Comparison of ENCODE assay signal across 8 mouse cellular contexts in the genomic region with DNA sequence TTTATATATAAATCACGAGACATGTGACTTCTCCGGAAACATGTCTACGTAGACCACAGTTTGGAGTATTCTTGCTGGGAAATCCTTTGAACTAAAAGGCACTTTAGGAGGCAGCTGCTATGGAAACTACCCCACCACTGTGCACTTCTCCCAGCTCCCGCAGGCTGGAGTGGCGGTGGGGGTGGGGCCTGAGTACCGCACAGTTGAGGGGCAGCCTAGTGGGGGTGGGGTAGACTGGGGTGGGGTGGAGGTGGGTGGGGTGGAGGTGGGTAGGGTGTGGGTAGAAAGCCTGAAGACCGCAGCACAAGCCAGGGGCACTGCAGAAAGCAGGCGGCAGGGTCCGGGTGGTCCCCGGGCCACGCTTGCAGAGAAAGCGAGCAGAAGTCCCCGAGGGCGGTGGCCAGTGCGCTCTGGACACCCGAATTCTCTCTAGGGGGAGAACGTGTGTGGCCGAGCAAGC. TPM values are rescaled to one million over a fixed set of nuclear protein-coding genes. Genes with fewer than 3 reads are reported as not detected.
A peak's percentile ranks its signal among the peaks of the same experiment; 100 is the strongest.
DNase-seq lines count a peak whose midpoint lies in the region; ATAC-seq and TF ChIP-seq lines count a peak whose summit lies in the region.

A gene (plus strand): TSS at position 322 of the 460 bp plus-strand sequence.

- peak; percentile 33 for DNase-seq in Muller cell, postnatal 12 days (ENCODE audit: inconsistent ontology term)
- peak; percentile 53 for DNase-seq in heart, postnatal 4 days
- DNase-seq in layer of hippocampus, postnatal 14 days (ENCODE audit: low spot score in 2 of 2) = peak in 1 of 2 experiments; percentile 18
- peak; percentile 60 for DNase-seq in right cerebral cortex, postnatal 4 days
- no peak for DNase-seq in urinary bladder, postnatal 10 days (ENCODE audit: low spot score)

- H3K27me3 ChIP-seq in C2C12 (ENCODE audit: control insufficient read depth, insufficient read depth, insufficient read length) = no peaks in the 10 kb centered on the region
- H3K27me3 ChIP-seq in lung, embryonic 16.5 days (ENCODE audit: control insufficient read depth, insufficient read depth, low read depth, low read length) = peaks cover 13% of the 10 kb centered on the region

- H3K4me1 ChIP-seq in lung, embryonic 16.5 days (replicated peaks; ENCODE audit: control insufficient read depth, insufficient read depth, low read length) = no peaks in the 10 kb centered on the region

- no peaks in the 10 kb centered on the region for H3K36me3 ChIP-seq in C2C12 (ENCODE audit: control insufficient read depth, insufficient read depth)
- H3K36me3 ChIP-seq in lung, embryonic 16.5 days (ENCODE audit: control insufficient read depth, insufficient read depth, low read length) = no peaks in the 10 kb centered on the region

- H3ac ChIP-seq in C2C12 (ENCODE audit: control insufficient read depth, insufficient read length, low read depth) = peak within 1 kb of the TSS; percentile 56

- TF ChIP-seq CTCF in C2C12 (IDR thresholded peaks at IDR 0.05; ENCODE audit: control insufficient read depth, insufficient read depth, insufficient read length) = no peak

- no peak within 1 kb of the TSS for H3K27ac ChIP-seq in lung, embryonic 16.5 days (ENCODE audit: low read length)

- H3K79me3 ChIP-seq in C2C12 (ENCODE audit: low read depth) = no peaks in the 10 kb centered on the region

- WGBS in lung, embryonic 16.5 days = under 1% methylated on average over 18 of the region's 18 CpGs

- ATAC-seq in frontal cortex, adult (ENCODE audit: low TSS enrichment) = peak; percentile 53
- ATAC-seq in lung, embryonic 16.5 days (ENCODE audit: low read depth) = peak; percentile 79

- peak within 1 kb of the TSS; percentile 99 for H3K4me2 ChIP-seq in lung, embryonic 16.5 days (ENCODE audit: low read depth, low read length)

- H3K4me3 ChIP-seq in C2C12 (ENCODE audit: insufficient read depth, poor library complexity, severe bottlenecking) = peak within 1 kb of the TSS; percentile 25
- H3K4me3 ChIP-seq in lung, embryonic 16.5 days (ENCODE audit: low read length) = peak within 1 kb of the TSS; percentile 71

- 0 out of 2 replicates have a peak, but pooled peaks cover 2% of the 10 kb centered on the region for H3K9me3 ChIP-seq in lung, embryonic 16.5 days (ENCODE audit: control insufficient read depth, low read length)

- H3K9ac ChIP-seq in lung, embryonic 16.5 days (ENCODE audit: low read length) = peak within 1 kb of the TSS; percentile 69

- H3K79me2 ChIP-seq in C2C12 (ENCODE audit: control insufficient read depth, insufficient read depth) = no peaks in the 10 kb centered on the region

TF ChIP-seq in C2C12, 6 proteins besides CTCF, POLR2A, EP300 and RAD21:
- TF ChIP-seq MYOD1 (IDR thresholded peaks at IDR 0.05; ENCODE audit: control insufficient read depth, insufficient read length, low read depth) = no peak
- TF ChIP-seq FOSL1 (IDR thresholded peaks at IDR 0.05; ENCODE audit: insufficient read depth, low read length, poor library complexity, severe bottlenecking) = no peak
- TF ChIP-seq USF1 (IDR thresholded peaks at IDR 0.05; ENCODE audit: low read depth) = no peak
- TF ChIP-seq CEBPB (IDR thresholded peaks at IDR 0.05; ENCODE audit: low read depth) = no peak
- TF ChIP-seq MAX (IDR thresholded peaks at IDR 0.05) = no peak
- TF ChIP-seq MYOG (IDR thresholded peaks at IDR 0.05; ENCODE audit: control insufficient read depth, extremely low read depth, insufficient read length) = no peak

RNA-seq across cellular contexts. Expression of the gene that starts here (rescaled TPM):
- 4.9 TPM for polyA plus RNA-seq in C2C12 (2012; fragmentation: generic; extraction: Trizol)
- total RNA-seq in heart, postnatal 4 days (2021) = 10 to 100 TPM; 81.7 to 84.3 TPM
- total RNA-seq in layer of hippocampus, postnatal 14 days (2021) = 10 to 100 TPM; 50.1 to 56.0 TPM
- polyA plus RNA-seq in lung, embryonic 16.5 days (2015; fragmentation: Nextera tagmentation; extraction: Ambion mirVana) = 2.6 and 2.9 TPM in 2 replicates
